Mouse (Mus musculus): ENCODE data around the gene Ankar.

The Ankar gene

DNA sequence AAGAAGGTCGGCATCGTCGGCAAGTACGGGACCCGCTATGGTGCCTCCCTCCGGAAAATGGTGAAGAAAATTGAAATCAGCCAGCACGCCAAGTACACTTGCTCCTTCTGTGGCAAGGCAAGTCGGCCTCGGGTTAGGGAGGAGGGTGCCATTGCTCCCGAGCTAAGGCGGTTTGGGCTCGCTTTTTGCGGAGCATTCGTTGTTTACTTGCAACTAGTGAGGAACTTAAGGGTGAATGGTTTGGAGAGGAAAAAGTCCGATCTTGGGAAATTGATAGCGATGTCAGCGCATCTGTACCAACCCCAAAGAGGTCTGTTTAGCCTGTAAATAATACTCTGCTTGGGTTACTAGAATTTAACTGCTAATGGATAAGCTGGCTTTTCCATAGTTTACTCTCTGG lies 11.3 kb upstream of the Ankar start:
- no peak for DNase-seq (ENCODE audit: low read depth, low spot score)

DNA sequence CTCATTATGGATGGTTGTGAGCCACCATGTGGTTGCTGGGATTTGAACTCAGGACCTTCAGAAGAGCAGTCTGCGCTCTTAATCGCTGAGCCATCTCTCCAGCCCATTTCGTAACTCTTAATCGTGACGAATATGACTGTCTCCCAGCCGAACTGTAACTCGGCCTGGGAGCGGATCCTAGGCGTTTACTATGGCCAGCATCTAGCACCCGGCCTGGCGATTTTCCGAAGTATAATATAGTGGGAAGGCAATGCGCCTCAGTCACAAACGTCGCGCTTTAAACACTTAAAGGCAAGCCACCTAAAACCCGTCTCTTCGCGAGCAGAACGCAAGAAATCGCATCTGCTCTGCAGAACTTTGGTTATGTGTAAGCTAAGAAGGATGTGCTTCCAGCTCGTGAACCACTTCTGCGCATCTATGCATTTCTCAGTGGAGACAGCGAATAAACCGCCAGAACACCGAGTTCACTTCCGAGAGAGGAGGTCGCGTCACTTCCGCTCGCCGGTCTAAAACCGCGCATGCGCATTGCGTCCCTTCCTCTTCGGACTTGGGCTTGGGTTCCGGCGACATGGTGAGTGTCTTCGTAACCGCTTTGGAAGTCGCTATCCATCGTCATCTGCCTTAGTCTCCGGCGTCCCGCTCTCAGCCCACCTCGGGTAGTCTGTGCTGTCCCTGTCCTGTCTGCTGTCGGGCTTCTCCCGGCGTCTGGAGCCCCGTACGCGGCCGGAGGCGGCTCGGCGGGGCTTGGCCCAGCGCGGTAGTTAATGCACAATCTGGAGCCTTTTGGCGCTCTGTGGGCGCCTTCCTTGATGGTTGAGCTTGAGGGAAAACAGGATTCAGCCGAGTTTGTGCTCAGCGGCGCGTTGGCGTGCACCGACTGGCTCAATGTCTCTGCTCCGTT lies 10.6 kb upstream of the Ankar start, which contains the start of gene Rpl37a:
TSS of gene Rpl37a (plus strand) at position 538 of the 901 bp plus-strand sequence.
- DNase-seq (ENCODE audit: low read depth, low spot score): peak; percentile 97

DNA sequence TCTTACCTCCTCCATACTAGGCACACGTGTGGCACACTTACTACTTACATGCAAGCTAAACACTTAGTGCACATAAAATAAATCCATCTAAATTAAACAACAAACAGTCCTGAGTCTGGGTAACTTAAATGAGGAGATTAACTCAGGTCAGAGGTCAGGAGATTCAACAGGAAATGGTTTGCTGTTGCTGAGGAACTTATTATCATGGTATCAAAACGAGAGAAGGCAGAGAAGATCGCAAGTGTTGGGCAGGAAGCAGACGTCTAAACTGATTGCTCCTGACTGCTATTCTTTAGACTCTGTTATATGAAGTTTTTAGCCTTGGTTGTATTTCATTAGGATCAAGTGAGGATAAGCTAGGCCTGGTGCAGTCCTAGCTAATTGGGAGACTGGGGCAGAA lies 7.1 kb upstream of the Ankar start:
- DNase-seq (ENCODE audit: low read depth, low spot score): no peak

DNA sequence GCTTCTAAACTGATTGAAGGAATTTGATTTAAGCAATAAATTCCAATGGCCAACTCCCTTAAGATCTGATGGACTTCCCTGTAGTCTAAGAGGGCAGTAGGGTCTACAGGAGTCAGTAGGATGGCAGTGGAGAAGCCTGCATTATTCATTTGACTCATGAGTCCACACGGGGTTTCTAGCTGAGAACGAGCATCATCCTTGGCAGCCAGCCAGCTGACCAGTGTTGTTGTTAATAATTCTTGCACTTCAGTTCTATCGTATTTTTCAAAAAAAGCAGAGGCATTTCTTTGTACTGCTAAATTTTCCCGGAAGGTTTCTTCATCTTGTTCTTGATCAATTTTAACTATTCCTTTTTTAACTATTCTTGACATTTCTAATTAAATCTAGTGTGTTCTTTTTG lies 1.7 kb downstream of the Ankar start:
- DNase-seq (ENCODE audit: low read depth, low spot score): no peak

DNA sequence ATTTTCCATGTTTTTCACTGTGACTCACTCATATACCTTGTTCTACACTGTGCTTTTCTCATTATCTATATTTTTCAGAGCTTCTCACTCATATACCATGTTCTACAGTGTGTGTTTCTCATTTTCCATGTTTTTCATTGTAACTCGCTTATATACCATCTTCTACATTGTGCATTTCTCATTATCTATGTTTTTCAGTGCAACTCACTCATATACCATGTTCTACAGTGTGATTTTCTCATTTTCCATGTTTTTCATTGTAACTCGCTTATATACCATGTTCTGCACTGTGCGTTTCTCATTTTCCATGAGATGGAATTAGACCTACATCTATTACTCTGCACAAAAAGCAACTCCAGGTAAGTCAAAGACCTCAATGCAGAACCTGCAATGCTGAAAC lies 4.1 kb downstream of the Ankar start:
- DNase-seq (ENCODE audit: low read depth, low spot score): peak; percentile 54

DNA sequence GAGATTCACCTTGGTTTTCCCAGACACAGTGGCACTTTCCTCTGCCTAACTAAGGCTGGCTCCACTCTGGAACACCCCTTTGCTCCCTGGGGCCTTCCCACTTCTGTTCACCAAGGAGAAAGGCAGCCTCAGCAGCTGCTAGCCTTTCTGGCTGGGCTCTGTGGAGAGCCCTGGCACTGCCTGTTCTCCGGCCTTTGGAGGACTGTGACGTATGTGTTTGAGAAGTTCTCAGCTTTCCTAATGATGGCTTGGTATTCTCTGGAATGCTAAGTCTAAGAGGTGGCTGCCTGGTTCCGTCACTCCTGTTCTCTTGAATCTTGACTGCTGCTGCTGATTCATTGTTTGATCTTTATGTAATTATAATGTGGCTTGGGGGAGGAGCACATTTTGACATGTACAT lies 27.3 kb downstream of the Ankar start:
- DNase-seq (ENCODE audit: low read depth, low spot score): peak; percentile 7

DNA sequence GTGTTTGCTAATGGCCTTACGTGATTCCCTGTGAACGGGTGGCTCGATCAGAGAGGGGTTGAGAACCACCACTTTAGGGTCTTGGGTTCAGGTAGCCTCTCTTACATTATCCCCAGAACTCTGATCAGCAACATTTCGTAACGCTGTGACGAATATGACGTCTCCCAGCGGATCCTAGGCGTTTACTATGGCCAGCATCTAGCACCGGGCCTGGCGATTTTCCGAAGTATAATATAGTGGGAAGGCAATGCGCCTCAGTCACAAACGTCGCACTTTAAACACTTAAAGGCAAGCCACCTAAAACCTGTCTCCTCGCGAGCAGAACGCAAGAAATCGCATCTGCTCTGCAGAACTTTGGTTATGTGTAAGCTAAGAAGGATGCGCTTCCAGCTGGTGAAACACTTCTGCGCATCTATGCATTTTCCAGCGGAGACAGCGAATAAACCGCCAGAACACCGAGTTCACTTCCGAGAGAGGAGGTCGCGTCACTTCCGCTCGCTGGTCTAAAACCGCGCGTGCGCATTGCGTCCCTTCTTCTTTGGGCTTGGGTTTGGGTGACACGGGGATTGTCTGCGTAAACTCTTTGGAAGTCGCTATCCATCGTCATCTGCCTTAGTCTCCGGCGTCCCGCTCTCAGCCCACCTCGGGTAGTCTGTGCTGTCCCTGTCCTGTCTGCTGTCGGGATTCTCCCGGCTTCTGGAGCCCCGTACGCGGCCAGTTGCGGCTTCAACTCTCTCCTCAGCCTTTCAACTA lies 59.5 kb downstream of the Ankar start:
- peak; percentile 68 for DNase-seq (ENCODE audit: low read depth, low spot score)

DNA sequence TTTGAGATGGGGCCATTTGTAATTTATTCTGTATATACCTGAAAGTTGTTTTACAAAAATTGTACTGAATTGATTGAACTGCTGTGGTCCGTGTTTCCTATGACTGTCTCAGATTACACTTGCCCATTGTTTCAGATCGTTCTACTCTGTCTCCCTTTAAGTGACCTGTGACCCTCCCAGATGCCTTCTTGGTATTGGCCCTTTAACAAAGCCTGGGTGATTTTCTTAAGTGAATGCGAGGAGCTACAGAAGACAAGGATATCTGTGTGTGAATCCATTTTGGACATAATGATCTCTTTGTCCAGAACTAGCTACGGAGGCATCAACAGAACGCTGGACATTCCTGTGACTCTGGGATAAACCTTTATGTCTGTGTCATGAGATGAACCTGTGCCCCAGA lies 65.2 kb downstream of the Ankar start:
- no peak for DNase-seq (ENCODE audit: low read depth, low spot score)

DNA sequence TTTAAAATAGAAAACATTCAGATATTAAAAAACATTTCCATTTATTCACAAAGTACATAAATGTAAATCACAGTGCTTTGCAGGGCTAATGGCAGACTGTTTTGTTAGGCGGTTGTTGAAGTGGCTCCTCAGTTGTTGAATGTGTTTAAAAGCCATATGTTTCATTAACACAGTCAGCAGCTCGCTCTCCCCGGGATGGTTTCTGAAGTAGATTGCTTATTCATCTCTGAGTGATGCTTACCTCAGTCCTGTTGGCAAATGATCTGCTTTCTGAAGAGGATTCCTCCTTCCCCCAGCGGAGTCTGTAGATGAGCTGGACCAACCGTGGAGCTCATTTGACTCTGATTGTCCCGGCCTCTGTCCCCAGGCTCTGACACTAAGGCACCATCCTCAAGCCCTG lies 88.2 kb downstream of the Ankar start:
- no peak for DNase-seq (ENCODE audit: low read depth, low spot score)

DNA sequence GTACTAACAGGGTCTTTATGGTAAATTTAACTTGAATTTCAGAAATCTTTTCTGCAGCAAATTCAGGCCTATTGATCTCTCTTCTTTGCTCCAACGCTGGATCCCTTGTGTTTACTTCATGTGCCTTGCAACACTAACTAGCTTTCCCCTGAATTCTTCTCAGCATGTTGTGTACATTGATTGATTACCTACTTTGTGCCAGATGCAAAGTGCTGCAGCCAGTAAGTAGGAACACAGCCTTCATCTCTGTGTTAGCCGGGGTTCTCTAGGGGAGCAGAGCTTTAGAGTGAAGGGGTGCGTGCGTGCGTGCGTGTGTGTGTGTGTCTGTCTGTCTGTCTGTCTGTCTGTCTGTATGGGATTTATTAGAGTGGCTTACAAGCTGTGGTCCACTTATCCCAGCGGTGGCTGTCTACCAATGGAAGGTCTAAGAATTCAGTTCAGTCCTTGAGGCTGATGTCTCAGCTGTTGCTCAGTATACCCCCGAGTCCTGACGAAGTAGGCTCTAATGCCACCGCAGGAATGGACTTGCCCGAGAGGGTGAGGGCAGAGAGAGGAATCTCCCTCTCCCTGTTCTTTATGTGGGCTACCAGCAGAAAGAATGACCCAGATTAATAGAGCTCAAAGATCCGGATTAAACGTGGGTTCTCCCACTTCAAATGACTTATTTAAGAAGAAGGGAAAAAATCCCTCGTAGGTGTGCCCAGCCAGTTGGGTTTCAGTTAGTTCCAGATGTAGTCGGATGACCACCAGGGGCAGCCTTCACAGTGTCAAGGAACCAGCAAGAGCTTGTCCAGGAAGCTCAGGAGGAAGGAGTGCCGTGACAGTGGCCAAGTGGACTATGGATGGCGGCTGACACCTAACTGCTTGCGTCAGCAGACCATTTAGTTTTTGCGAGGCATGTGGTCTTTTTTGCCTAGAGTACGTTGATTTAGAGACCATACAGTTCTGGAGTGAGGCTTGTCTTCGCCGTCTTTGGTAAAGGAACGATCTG lies 90.2 kb downstream of the Ankar start:
- DNase-seq (ENCODE audit: low read depth, low spot score): peak; percentile 8

DNA sequence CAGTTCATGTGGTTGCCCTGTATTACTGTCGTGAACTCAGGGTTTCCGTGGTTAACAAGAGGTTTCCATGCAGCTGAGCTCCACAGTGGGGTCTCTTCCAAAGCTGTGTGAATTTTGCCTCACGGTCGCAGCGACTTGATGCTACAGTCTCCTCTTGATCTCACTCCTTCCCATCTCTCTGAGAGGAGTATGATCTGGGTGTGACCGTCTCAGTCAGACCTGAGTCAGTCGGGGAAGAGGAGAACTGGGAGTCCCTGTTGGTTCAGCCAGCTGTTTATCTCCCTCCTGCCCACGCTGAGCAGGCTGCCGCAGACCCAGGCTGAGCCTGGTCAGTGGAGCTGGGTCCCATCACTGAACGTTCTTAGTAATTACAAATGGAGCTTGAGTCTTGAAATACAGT lies 91.2 kb downstream of the Ankar start:
- no peak for DNase-seq (ENCODE audit: low read depth, low spot score)

DNA sequence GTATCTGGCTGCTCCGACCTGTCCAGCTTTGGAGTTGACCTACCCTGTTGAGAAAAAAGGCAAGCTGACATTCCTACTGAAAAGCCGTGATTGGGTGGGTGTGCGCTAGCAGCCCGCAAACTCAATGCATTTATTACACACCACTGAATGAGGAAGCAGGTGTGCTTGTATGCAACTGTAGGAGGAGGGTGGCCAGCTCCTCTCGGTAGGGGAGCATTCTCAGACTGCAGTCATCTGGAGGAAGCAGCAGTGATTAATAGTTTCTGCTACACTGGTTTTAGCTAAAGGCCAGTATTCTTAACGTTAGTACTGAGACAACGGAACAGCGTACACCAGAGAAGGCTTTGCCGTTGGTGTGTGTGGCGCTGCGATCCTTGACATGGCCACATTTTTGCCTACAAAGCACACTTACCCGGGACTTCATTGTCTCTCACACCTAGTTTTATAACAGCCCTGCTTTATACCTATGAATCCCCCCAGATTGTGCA lies 94.1 kb downstream of the Ankar start:
- no peak for DNase-seq (ENCODE audit: low read depth, low spot score)

DNA sequence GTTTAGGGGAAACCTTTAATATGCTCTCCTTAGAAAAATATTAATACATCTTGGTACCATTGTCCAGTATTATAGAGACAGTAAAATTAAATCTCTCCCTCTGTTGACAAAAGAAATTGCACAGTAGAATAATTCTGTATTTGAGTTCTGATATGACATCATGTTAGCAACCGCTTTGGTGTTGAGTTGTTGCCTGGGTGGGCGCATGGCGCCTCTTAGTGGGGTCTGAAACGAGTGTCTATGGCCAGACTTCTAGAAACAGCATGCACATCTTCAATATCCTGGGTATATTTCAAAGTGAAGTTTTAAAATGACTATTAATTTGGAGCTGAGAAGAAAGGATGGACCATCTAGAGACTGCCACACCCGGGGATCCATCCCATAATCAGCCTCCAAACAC lies 97.6 kb downstream of the Ankar start:
- DNase-seq (ENCODE audit: low read depth, low spot score): no peak

DNA sequence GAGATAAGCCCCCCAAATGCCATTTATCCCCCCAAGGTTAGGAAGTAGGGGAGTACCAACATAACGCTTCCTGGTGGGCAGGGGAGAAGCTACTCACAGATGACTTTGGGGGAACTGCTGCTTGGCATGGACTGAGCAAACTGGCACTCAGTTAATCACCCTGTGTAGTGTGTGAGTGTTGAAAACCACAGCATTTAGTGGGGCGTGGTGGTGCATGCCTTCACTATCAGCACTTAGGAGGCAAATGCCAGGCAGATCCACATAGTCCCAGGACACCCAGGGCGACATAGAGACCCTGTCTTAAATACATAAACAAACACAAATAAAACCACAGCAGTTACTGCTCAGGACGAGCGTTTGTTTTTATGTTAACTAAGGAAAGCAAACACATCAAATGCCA lies 98.2 kb downstream of the Ankar start:
- no peak for DNase-seq (ENCODE audit: low read depth, low spot score)

DNA sequence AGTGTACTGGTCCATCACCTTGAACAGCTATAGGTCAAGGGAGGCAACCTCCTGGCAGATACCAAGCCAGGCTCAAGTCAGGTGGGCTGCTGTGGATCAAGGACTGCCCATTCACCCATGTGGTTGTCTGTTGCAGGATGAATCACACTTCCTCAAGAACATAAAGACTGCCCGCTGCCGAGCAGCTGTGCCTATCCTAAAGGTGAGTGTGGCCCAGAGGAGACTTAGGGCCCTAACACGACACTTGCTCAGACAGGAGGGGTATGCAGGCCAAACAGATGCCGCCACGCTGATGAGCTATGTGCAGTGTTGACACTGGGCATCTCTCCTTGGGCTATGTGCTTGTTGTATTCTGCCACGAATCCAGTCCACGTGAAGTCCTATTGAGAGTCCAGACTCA lies 99.1 kb downstream of the Ankar start:
- no peak for DNase-seq (ENCODE audit: low read depth, low spot score)

DNA sequence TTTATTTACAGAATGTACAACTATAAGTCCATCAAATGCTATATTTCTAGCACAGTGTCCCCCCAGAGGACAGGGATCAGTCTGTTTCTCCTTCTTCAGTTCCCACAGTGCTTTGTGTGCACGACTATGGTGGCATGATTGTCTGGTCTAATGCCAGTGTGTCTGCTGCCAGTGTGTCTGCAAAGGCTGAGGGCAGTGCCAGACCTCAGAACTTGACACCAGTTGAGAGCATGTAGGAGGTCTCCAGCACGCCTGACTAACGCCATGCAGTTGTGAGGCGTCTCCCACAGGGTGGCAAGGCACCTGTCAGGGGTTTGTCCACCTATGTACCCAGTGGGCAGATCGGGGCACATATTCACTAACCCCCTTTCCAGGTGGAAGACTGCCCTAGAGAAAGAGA lies 99.6 kb downstream of the Ankar start:
- no peak for DNase-seq (ENCODE audit: low read depth, low spot score)

DNA sequence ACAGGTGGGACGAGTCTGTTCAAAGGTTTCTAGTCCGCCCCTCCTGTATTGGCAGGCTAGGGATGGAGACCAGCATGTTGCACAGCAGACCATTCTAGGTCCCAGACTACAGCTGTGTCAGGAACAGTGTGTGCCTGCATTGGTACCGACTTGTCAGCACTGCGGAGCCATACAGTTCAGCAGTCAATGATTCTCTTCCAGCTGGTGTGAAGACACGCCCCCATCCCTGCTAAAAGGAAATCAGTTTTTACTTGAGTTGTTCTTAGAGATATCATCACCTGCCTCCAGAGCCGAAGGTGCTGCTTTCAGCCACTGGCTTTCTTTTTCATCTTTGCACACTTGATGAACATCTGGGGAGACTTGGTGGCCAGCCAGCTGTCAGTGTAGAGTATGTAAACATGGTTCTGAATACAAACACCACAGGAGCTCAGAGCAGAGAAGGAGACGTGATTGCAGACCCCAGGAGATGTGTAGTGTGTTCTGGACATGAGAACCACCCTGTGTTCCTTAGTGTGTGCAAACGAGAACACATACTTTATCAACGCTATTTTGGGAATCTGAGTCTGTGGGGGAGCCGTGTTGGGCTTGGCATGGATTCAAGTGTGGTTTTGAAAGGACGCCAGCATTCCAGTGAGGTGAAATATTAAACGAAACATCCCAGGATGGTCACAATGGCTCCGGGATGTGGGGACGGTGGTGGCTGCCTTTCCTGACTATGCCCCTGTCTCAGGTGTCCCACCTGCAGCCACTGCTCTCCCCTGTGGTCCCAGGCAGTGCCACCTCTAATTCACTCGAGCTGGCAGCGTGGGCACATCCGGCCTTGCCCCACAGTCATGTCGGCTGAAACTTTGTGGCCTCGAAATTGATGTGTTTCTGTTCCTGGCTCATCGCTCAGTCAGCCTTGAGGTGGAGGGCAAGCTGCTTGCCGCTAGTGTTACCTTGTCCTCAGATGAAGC lies 101.0 kb downstream of the Ankar start:
- no peak for DNase-seq (ENCODE audit: low read depth, low spot score)

DNA sequence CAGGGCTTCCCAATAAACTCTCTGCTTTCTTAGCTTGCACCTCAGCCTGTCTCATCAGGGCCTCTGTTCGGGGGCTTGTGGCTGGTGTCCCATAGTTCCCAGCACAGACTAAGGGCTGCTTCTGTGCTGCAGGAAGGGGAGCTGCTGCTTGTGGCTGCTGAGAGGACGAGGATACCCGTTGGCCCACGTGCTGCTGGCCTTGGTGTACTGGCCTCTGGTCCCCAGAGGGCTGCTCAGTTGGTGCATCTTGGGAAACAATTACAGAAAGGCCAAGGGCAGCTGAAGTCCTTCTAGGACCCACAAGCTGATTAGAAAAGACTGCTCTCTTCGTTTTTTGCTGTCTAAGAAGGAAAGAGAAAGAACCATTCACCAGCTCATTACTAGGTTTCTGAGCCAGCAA lies 104.1 kb downstream of the Ankar start:
- DNase-seq (ENCODE audit: low read depth, low spot score): no peak

DNA sequence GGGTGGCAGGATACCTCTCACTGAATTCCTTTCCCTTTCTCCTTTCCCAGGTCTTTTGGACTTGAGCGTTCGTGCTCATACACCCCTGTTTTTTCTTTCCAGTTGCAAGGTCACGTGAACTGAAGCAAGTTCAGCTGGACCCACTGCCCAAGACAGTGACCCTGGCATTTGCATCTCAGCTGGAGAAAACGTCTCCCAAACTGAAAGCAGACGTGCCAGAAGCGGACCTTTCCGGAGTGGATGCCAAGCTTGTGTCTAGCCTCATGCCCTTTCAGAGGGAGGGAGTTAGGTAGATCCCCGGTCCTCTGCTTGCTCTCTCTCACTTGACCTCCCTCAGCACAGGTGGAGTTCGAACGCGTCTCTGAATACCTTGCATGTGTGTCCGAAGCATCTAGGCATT lies 104.7 kb downstream of the Ankar start:
- DNase-seq (ENCODE audit: low read depth, low spot score): no peak

DNA sequence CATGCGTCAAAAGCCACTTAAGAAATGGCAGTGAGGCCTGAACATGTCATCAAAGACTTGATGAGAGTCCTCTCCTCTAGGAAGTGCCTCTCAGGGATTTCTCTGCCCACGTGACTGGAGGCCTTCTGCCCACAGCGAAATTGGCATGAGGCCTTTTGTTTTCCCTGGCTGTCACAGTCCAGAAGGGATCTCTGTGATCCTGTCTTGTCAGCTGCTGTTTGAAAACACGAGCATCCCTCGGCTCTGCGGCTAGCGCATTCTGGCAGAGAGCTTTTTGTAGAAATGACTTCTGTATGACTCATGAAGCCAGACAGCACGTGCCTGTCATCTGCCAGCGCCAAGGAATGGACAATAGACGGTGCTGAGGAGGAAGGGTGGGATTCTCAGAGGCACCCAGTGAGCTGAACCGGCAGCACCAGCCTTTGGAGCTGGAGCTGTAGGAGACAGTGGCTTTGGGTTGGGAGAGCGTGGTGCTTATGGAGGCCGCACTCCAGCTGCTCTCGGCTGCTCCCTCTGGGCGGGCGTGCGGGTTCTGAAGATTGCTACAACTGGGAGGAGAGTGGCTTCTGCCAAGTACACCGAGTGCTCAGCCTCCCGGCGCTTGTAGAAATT lies 106.9 kb downstream of the Ankar start:
- DNase-seq (ENCODE audit: low read depth, low spot score): no peak

Data from forelimb bud, embryonic 11.5 days (tissue).